Mouse (Mus musculus): Measurements from ENCODE around the gene Crygc. TPM values are rescaled to one million over a fixed set of nuclear protein-coding genes. Genes with fewer than 3 reads are reported as not detected.
A peak's percentile ranks its signal among the peaks of the same experiment; 100 is the strongest.

The Crygc gene
- total RNA-seq (2021), result not detected

- DNase-seq (ENCODE audit: low spot score), result no peak
- intact Hi-C loops (cut with DNase I), result no loop called here
Measured at GRCm38 (mm10) chr1:65073589-65073988, at the start of gene Crygc. Gene Crygc (minus strand): TSS chr1:65073689.

DNA sequence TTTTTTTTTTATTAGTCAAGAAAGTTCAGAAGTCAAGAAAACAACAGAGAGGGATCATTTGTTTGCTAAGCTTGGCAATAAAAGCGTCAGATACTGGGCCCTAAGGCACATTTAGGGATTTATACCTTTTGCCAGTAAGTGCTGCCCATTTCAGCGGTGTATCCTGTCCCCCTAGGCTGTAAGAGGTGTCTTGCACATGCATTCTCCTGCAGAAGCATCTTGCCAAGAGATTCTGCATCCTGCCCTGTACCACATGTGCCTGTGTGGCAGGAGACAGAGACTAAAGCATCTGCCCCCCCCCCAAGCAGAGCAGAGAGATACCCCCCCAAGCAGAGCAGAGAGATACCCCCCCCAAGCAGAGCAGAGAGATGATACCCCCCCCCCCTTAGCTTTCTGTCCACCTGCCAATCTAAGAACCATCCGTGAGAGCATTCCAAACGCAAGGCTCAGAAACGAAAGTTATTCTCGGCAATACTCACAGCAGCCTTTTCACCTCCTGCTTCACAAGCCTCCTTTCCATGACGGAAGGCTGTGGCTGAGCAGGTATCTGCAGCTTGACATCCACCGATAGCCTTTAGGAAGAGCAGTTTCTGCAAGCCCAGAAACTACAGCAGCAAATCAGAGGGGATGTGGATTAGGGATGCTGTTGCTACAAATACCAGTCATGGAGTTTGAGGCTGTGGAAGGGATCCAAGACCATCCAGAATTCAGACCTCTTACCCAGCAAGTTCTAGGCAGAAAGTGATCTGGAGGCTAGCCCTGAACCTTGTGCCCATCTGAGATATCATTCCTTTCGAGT, 49.3 kb upstream of the Crygc start, which contains the start of gene D630023F18Rik:
Gene D630023F18Rik, minus strand, starts transcription at position 641 of the 799 bp plus-strand sequence.
- intact Hi-C loops (cut with DNase I), result no loop called here
- DNase-seq (ENCODE audit: low spot score), result no peak

GRCm38 (mm10) chr1:65119438-65119837, 45.9 kb upstream of the Crygc start, which contains the start of gene Gm28845:
Gene Gm28845 (minus strand): TSS chr1:65119558.
- intact Hi-C loops (cut with DNase I), result no loop called here
- DNase-seq (ENCODE audit: low spot score), result no peak

DNA sequence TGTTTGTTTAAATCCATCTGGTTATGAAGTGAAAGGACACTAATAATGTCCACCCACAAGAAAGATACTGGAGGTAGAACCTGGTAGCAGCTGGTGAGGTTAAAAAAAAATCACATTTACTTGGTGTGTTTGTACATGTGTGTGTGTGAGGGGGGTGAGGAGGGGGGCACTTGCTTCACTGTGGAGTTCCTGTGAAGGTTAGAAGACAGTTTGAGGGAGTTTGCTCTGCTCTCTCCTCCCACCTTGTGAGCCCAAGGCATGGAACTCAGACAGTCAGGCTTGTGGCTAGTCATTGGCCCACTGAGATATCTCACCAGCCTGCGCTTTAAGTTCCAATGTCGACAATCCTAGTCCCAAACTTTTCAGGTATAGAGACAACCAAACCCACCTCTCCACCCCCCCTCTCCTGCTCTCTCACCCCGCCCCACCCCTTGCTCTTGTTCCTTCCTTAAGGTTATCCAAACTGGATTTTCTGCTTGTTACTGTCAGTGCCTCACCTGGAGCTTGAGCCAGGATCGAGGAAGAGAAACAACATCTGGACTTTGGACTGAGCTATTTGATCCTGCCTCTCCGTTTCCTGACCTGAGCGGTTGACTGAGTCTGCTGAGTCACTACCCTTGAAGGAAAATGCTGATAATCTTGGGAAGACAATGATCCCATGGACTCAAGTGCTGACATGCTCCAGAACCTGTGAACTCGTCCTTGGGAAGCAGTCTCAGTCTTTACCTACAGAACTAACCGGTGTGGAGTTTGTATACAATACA, 44.8 kb upstream of the Crygc start:
- intact Hi-C loops (cut with DNase I), result no loop called here
- no peak for DNase-seq (ENCODE audit: low spot score)

GRCm38 (mm10) chr1:65113536-65114172, 40.2 kb upstream of the Crygc start:
- no peak for DNase-seq (ENCODE audit: low spot score)

DNA sequence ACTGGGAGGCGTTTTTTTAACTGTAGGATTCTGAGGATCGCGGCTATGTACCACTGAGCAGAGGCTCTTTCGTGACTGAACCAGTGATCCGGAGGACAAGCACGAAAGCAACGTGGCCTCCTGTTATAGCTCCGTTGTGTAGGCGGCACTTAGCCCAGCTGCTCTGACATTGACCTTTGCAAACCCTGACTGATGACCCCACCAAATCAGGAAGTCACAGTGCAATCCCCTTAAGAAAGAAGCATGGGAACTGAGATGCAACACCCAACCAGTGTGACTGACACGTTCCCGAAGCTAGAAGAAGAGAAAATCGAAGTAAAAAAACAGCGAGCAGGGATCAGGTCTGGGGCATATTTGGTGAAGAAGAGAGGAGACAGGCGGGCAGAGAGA, 39.3 kb upstream of the Crygc start:
- intact Hi-C loops (cut with DNase I), result loop anchor here (2.0 kb wide), 1 partner anchor 66 kb away; no protein-coding TSS in a partner anchor

More at GRCm38 (mm10) chr1:65113536-65114172, 40.2 kb upstream of the Crygc start:
- intact Hi-C loops (cut with DNase I), result loop anchor here (2.0 kb wide), 1 partner anchor 65 kb away; no protein-coding TSS in a partner anchor

DNA sequence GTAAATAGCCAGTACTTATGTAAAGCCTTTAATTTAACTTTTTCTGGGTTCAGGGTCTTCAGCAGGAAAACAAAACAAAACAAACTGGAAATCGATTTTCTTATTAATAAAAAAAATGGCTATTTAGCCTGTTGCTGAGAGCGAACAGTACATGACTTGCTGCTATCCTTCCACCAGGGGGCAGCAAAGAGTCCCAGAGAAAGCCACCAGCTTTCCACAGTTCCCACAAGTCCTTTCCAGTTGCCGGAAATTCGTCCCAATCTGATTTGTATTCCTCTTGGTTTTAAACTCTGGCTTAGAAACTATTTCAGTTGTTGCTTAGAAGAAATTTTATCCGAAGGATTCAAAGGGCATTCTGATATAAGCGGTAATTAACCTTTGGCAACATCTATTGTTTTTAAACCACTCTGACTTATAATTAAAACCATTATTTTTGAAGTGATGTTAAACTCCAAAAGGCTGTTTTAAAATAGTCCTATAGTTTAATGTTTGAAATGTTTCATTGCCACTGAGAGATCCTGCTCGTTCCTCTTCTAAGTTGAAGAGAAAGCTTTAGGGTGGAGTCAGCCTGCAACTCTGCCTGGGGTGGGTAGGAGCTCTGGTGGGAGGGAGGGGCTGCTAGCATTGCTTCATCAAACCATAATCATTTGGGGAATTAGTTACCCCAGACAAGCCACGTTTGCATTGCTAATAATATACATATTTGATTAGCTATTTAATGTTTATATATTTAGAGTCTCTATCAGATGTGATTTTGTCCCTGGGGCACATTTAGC, 38.7 kb upstream of the Crygc start:
- DNase-seq (ENCODE audit: low spot score), result peak; percentile 16
- intact Hi-C loops (cut with DNase I), result loop anchor here (2.0 kb wide), 1 partner anchor 67 kb away; no protein-coding TSS in a partner anchor

More for the DNA sequence above, 39.3 kb upstream of the Crygc start:
- no peak for DNase-seq (ENCODE audit: low spot score)

DNA sequence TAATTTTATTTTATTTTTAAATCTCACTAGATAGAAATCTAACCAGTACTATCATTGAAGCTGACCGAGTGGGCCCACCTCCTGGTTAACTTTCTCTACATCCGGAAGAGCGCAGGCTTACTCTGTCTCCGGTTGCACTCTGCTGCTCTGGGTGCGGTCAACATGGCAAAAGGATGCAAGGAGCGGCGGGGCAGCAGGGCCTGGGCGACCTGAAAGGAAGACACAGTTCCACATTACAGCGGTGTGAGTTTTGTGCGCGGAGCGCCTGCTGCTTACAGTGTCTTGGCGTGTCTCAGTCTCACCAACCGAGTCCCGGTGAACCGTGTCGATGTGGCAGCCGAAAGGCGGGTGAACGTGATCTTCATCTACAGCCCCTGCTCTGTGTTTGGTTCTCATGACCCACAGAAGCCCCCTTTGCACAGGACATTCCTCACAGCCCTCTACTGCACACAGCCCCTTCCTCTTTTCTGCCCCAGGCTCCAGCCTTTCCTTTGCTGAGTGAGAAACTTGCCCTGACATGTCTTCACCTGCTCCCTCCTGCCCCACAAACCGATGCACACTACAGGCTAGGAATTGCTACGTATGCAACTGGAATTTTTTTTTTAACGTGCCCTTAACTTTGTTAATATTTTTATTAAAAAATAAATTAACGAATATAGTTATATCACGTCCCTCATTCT, 36.4 kb upstream of the Crygc start:
- DNase-seq (ENCODE audit: low spot score), result no peak

GRCm38 (mm10) chr1:65109196-65109595, 35.7 kb upstream of the Crygc start:
- no peak for DNase-seq (ENCODE audit: low spot score)
- intact Hi-C loops (cut with DNase I), result no loop called here

More for the DNA sequence above, 36.4 kb upstream of the Crygc start:
- intact Hi-C loops (cut with DNase I), result no loop called here

- intact Hi-C loops (cut with DNase I), result no loop called here
- no peak for DNase-seq (ENCODE audit: low spot score)
Measured at GRCm38 (mm10) chr1:65107654-65108279, 34.3 kb upstream of the Crygc start.

GRCm38 (mm10) chr1:65103273-65103672, 29.8 kb upstream of the Crygc start, which contains the start of gene Cryga:
Gene Cryga (minus strand): TSS chr1:65103373.
- DNase-seq (ENCODE audit: low spot score), result no peak
- intact Hi-C loops (cut with DNase I), result no loop called here

GRCm38 (mm10) chr1:65096953-65097352, 23.5 kb upstream of the Crygc start:
- intact Hi-C loops (cut with DNase I), result no loop called here
- no peak for DNase-seq (ENCODE audit: low spot score)

DNA sequence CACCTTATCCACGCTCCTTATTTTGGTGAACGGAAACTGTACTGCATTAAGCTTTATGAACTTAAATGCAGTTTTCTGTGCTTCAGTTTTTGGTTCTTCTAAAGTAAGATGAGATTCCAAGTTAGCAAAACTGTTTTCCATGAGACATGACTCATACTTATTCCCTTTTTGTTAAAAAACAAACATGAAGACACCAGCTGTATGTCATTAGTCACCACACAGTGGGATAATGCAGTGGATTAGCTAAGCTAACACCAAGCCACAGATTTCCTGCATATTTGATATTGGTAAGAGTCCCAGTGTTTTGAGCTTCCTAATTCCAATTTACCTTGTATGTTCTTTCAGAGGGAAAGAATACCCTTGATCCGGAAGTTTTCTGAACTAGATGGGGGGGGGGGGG, 18.1 kb upstream of the Crygc start:
- DNase-seq (ENCODE audit: low spot score), result no peak
- intact Hi-C loops (cut with DNase I), result no loop called here

DNA sequence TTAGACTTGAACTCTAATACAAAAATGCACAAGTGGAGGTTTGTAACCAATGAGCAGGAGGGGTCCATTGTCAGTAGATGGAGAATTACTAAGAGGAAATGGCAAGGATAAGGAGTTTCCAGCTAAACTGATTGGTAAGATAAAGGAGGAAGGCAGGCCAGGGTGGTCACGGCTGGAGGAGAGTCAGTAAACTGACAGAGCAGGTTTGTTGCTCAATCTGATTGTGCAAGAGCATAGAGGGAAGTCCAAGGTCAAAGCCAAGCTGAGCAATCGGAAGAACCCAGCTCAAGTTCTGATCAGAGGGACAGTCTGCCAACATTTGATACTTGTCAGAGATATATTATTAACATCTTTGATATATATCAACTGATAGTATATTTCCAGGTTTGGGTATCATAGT, 16.9 kb upstream of the Crygc start:
- intact Hi-C loops (cut with DNase I), result no loop called here
- DNase-seq (ENCODE audit: low spot score), result no peak

DNA sequence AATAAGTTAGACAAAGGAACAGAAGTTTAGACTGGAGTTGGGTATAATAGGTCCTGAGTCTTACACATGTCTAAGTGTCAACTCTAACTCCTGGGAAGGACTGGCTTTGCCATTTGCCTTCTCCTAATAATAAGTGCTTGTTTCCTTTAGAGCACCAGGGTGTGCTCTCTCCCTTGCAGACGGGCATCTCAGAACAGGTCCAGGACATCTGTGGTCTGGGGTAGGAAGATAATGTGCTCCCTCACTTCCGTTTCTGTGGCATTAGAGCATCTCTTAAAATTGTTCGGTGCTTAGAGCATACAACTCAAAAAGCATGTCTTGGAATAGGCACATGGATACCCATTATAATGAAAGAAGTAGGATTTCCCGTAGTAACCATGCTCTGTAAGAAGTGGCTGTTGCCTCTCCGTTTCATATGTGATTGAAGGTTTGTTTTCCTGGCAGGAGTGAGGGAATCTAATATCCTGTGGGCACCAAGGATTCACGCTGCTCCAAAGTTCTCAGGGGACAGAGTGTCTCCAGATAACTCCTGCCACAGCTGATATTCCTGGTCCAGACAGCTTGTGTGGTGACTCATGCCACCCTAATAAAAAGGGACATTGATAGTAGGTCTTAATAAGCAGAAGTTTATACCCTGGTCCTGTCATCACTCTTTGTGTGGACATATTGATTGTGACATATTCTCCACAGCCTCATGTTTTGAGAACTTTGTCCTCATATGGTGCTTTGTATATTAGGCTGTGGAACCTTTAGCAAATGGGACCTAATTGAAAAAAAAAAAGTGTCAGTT, 15.3 kb upstream of the Crygc start:
- intact Hi-C loops (cut with DNase I), result no loop called here
- DNase-seq (ENCODE audit: low spot score), result no peak

GRCm38 (mm10) chr1:65082188-65082587, 8.7 kb upstream of the Crygc start, which contains the start of gene Crygb:
Gene Crygb (minus strand): TSS chr1:65082288.
- intact Hi-C loops (cut with DNase I), result no loop called here
- DNase-seq (ENCODE audit: low spot score), result no peak

GRCm38 (mm10) chr1:65075607-65076006, 2.1 kb upstream of the Crygc start:
- intact Hi-C loops (cut with DNase I), result no loop called here
- DNase-seq (ENCODE audit: low spot score), result no peak

- DNase-seq (ENCODE audit: low spot score), result no peak
- intact Hi-C loops (cut with DNase I), result no loop called here
Measured at GRCm38 (mm10) chr1:65067842-65068241, 5.6 kb downstream of the Crygc start.

Measured in heart, postnatal 25 days (tissue).